Mouse (Mus musculus) limb, embryonic 12.5 days (tissue): ENCODE measurements around the gene Snx20. TPM values are rescaled to one million over a fixed set of nuclear protein-coding genes. Genes with fewer than 3 reads are reported as not detected.
A peak's percentile ranks its signal among the peaks of the same experiment; 100 is the strongest.

Source experiments
- ATAC-seq: fragments of 200-750 bp; cut with Nextera tagmentation; 2 replicates; pipeline ENCODE4 v1.8.0; 2017; ENCODE audit warnings: low read depth, moderate TSS enrichment; ENCODE audit not compliant: insufficient number of reproducible peaks, insufficient read depth, low FRiP score, low TSS enrichment
- H3K27ac ChIP-seq: fragments of 300-500 bp; sonication (generic); 2 replicates; pipeline ENCODE4 v1.5.1; 2016; ENCODE audit warnings: mild to moderate bottlenecking, moderate library complexity
- H3K27me3 ChIP-seq: fragments of 300-500 bp; sonication (generic); 2 replicates; pipeline ENCODE4 v1.6.1; 2016; ENCODE audit warnings: mild to moderate bottlenecking, moderate library complexity
- H3K36me3 ChIP-seq: fragments of 300-500 bp; sonication (generic); 2 replicates; pipeline ENCODE4 v1.6.1; 2016; ENCODE audit warnings: mild to moderate bottlenecking, moderate library complexity
- H3K4me1 ChIP-seq: fragments of 300-500 bp; sonication (generic); replicated peaks from 2 replicates; pipeline ENCODE4 v1.6.1; 2016
- H3K4me2 ChIP-seq: fragments of 300-500 bp; sonication (generic); 2 replicates; pipeline ENCODE4 v1.6.1; 2016; ENCODE audit warnings: mild to moderate bottlenecking, moderate library complexity
- H3K4me3 ChIP-seq: fragments of 300-500 bp; sonication (generic); replicated peaks from 2 replicates; pipeline ENCODE4 v1.5.1; 2016; ENCODE audit warnings: mild to moderate bottlenecking
- H3K9ac ChIP-seq: fragments of 300-500 bp; sonication (generic); replicated peaks from 2 replicates; pipeline ENCODE4 v1.6.1; 2016; ENCODE audit warnings: mild to moderate bottlenecking, moderate library complexity
- H3K9me3 ChIP-seq: fragments of 300-500 bp; sonication (generic); 2 replicates; pipeline ENCODE4 v1.6.1; 2016; ENCODE audit warnings: mild to moderate bottlenecking, moderate library complexity
- WGBS: fragments of 180-500 bp; shearing (Covaris S2); methylation state at CpG from one replicate; pipeline ENCODE4 v1.1.7; 2016; 5-methylcytosine and 5-hydroxymethylcytosine counted together
- polyA plus RNA-seq: library from polyadenylated mRNA; unstranded; fragments of >200 nt; fragmentation: Nextera tagmentation; extraction: Ambion mirVana; gene quantifications from 2 replicates; pipeline ENCODE4 v1.2.1, GENCODE M21; 2016

The Snx20 gene
- polyA plus RNA-seq, 1 experiment from 2014 or later = 1.7 TPM

DNA sequence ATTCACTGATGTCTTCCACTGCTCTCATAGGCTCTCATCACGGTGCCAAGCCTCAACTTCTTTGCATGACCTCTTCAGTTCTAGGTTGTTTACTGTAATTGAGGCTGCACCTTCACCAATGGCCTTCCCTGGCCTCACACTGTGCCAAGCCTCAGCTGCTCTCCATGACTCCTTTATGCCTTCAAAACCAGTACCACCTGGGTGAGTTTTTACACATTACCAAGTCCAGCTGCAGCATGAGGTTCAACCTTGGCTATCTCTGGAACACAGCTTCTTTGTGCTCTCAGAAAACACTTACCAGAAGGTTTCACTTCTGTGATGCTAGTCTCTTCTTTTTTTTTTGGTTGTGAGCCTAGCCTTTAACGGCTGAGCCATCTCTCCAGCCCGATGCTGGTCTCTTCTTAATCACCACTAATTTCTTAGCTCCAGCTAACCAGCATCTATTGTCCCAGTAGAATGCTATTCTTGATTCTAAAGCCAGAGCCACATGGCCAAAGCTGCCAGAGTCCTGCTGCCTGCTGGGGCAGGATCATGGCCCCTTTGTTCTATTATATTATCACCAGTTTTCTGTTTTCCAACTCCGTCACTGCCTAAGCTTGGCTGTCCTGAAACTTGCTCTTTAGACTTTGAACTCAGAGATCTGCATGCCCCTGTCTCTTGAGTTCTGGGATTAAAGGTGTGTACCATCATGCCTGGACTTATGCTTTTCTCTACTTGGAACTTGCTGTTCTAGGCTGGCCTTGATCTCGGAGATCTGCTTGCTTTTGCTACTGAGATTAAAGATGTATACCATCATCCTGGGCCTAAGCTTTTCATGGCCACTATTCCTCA is 7.0 kb upstream of the Snx20 start:
- no peak for ATAC-seq
- H3K4me2 ChIP-seq = no peak overlapping the region
- H3K4me3 ChIP-seq = no peak overlapping the region
- no peak overlapping the region for H3K9ac ChIP-seq
- H3K36me3 ChIP-seq = no peaks in the 10 kb centered on the region
- H3K4me1 ChIP-seq = peaks cover 12% of the 10 kb centered on the region
- H3K27me3 ChIP-seq = peaks cover under 1% of the 10 kb centered on the region
- H3K9me3 ChIP-seq = no peaks in the 10 kb centered on the region
- no peak overlapping the region for H3K27ac ChIP-seq
- 85% methylated on average over 5 of the region's 5 CpGs for WGBS

GRCm38 (mm10) chr8:88638908-88639307 is 3.0 kb upstream of the Snx20 start:
- no peak overlapping the region for H3K4me3 ChIP-seq
- ATAC-seq = no peak
- no peak overlapping the region for H3K9ac ChIP-seq
- no peaks in the 10 kb centered on the region for H3K36me3 ChIP-seq
- no peaks in the 10 kb centered on the region for H3K27me3 ChIP-seq
- no peak overlapping the region for H3K4me2 ChIP-seq
- 92% methylated on average over 3 of the region's 3 CpGs for WGBS
- H3K27ac ChIP-seq = no peak overlapping the region
- H3K9me3 ChIP-seq = no peaks in the 10 kb centered on the region
- H3K4me1 ChIP-seq = no peaks in the 10 kb centered on the region

GRCm38 (mm10) chr8:88637092-88638000 is 1.4 kb upstream of the Snx20 start:
- no peak overlapping the region for H3K27ac ChIP-seq
- no peaks in the 10 kb centered on the region for H3K4me1 ChIP-seq
- no peaks in the 10 kb centered on the region for H3K27me3 ChIP-seq
- no peaks in the 10 kb centered on the region for H3K9me3 ChIP-seq
- no peak overlapping the region for H3K4me2 ChIP-seq
- H3K9ac ChIP-seq = no peak overlapping the region
- WGBS = 74% methylated on average over 9 of the region's 9 CpGs
- no peak overlapping the region for H3K4me3 ChIP-seq
- no peaks in the 10 kb centered on the region for H3K36me3 ChIP-seq
- ATAC-seq = no peak

DNA sequence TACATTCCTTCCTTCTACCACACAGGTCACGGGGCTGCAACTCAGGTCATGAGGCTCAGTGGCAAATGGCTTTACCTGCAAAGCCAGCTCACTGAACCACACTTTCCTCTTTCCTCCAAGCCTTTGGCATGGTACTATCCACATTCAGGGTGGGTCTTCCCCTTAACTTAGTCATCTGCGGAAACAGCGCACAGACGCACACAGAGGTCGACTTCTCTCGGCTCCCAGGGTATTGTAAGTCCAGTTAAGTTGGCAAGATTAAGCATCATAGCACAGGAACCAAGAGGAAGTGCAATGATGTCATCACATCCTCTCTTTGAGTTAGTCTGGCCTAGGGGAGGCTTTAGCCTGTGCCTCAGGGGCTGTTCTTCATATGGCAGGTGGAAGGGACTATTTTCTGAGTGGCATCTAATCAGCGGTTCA is 2.6 kb downstream of the Snx20 start:
- ATAC-seq = no peak
- Histone ChIP-seq H3K27ac (no peak overlapping the region), H3K4me3 (no peak overlapping the region)

GRCm38 (mm10) chr8:88631081-88631480 is 4.8 kb downstream of the Snx20 start:
- Histone ChIP-seq H3K4me3 (no peak overlapping the region), H3K4me1 (peaks cover 16% of the 10 kb centered on the region), H3K9me3 (no peaks in the 10 kb centered on the region), H3K9ac (no peak overlapping the region), H3K27ac (no peak overlapping the region), H3K4me2 (no peak overlapping the region), H3K27me3 (peaks cover 29% of the 10 kb centered on the region), H3K36me3 (no peaks in the 10 kb centered on the region)
- no peak for ATAC-seq

More for the DNA sequence above, 2.6 kb downstream of the Snx20 start:
- 83% methylated on average over 6 of the region's 7 CpGs for WGBS
- no peaks in the 10 kb centered on the region for H3K9me3 ChIP-seq
- H3K27me3 ChIP-seq = peaks cover 9% of the 10 kb centered on the region
- H3K4me1 ChIP-seq = peaks cover 5% of the 10 kb centered on the region
- no peak overlapping the region for H3K9ac ChIP-seq
- H3K4me2 ChIP-seq = no peak overlapping the region
- no peaks in the 10 kb centered on the region for H3K36me3 ChIP-seq

- H3K9me3 ChIP-seq = no peaks in the 10 kb centered on the region
- H3K4me2 ChIP-seq = no peak overlapping the region
- no peak for ATAC-seq
- no peak overlapping the region for H3K4me3 ChIP-seq
- H3K9ac ChIP-seq = no peak overlapping the region
- H3K27ac ChIP-seq = no peak overlapping the region
- no peaks in the 10 kb centered on the region for H3K36me3 ChIP-seq
- peaks cover 37% of the 10 kb centered on the region for H3K27me3 ChIP-seq
- peaks cover 16% of the 10 kb centered on the region for H3K4me1 ChIP-seq
- 88% methylated on average over 4 of the region's 4 CpGs for WGBS
Observed at GRCm38 (mm10) chr8:88630225-88630624, 5.7 kb downstream of the Snx20 start.

DNA sequence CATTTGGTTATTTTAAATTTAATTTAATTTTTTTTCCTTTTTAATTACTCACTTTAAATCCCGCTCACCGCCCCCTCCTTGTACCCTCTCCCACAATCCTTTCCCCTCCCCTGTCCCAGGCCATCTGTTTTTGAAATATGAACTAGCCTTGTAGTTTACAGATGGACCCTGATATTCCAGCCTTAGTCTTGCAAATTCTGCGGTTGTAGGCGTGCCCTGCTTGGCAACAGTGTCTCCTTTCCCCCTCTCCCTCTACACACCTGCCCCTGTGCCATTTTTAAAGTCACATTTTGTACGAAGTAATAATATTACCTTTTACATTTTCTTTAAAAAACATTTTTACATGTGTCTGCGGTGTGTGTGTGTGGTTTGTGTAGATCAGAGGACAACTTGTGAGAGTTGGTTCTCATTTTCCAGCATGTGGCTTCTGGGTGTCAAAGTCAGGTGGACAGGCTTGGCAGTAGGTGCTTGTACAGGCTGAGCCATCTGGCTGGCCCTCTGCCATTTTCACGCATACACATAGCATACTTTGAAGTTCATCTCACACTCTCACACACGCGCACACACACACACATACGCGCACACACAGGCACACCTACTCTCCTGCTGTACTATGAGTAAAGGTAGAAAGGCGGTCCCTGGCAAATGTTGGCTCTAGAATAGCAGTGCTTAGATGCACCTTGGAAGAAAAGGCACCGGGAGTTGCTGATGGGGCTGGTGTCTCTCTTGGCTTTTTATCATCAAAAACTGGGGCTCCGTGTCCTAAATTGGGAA is 7.7 kb downstream of the Snx20 start:
- 60% methylated on average over 14 of the region's 14 CpGs for WGBS
- Histone ChIP-seq H3K27me3 (peaks cover 45% of the 10 kb centered on the region), H3K4me1 (peaks cover 16% of the 10 kb centered on the region), H3K9me3 (no peaks in the 10 kb centered on the region), H3K27ac (no peak overlapping the region), H3K9ac (peak overlapping the region; percentile 63), H3K4me3 (peak overlapping the region; percentile 53), H3K4me2 (peak overlapping the region; percentile 90), H3K36me3 (no peaks in the 10 kb centered on the region)
- ATAC-seq = no peak

GRCm38 (mm10) chr8:88627265-88627991 is 8.5 kb downstream of the Snx20 start:
- peak overlapping the region; percentile 70 for H3K27ac ChIP-seq
- no peaks in the 10 kb centered on the region for H3K36me3 ChIP-seq
- peak overlapping the region; percentile 63 for H3K9ac ChIP-seq
- peaks cover 45% of the 10 kb centered on the region for H3K27me3 ChIP-seq
- peak overlapping the region; percentile 53 for H3K4me3 ChIP-seq
- peak; percentile 70 for ATAC-seq
- peak overlapping the region; percentile 90 for H3K4me2 ChIP-seq
- WGBS = under 1% methylated on average over 105 of the region's 105 CpGs
- peaks cover 16% of the 10 kb centered on the region for H3K4me1 ChIP-seq
- H3K9me3 ChIP-seq = no peaks in the 10 kb centered on the region

DNA sequence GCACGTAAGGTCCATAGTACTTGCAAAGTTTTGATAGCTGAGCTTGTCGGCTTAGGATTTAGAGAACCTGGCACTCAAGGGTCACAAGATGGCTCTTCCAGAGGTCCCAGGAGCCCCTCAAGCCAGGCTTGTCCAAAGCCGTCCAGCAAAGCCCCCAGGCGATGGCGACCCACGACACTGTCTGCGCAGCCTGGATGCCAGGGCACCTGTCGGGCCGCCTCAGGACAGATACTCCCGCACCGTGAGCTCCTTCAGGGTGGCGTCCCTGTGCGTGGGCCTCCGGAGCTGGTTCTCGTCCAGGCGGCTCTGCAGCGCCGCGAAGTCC is 9.0 kb downstream of the Snx20 start:
- Histone ChIP-seq H3K9me3 (no peaks in the 10 kb centered on the region), H3K36me3 (no peaks in the 10 kb centered on the region), H3K27me3 (peaks cover 47% of the 10 kb centered on the region), H3K4me1 (peaks cover 16% of the 10 kb centered on the region), H3K4me2 (peak overlapping the region; percentile 90), H3K27ac (no peak overlapping the region), H3K4me3 (peak overlapping the region; percentile 53), H3K9ac (peak overlapping the region; percentile 63)
- ATAC-seq = no peak
- 11% methylated on average over 19 of the region's 19 CpGs for WGBS

GRCm38 (mm10) chr8:88626433-88626832 is 9.5 kb downstream of the Snx20 start:
- Histone ChIP-seq H3K36me3 (no peaks in the 10 kb centered on the region), H3K27ac (no peak overlapping the region), H3K4me2 (no peak overlapping the region), H3K4me3 (no peak overlapping the region), H3K9me3 (no peaks in the 10 kb centered on the region), H3K9ac (no peak overlapping the region), H3K27me3 (peaks cover 48% of the 10 kb centered on the region), H3K4me1 (peaks cover 16% of the 10 kb centered on the region)
- ATAC-seq = no peak
- WGBS = 59% methylated on average over 3 of the region's 3 CpGs
